Mouse (Mus musculus) lung, adult 2 months (tissue): ENCODE measurements around the gene Cmtm3.

Experiments
- CTCF ChIP-seq: fragments of 200-500 bp; IDR thresholded peaks from 2 replicates; pipeline ENCODE4 v1.5.1; 2011; ENCODE audit warnings: mild to moderate bottlenecking, low read length, control low read depth; ENCODE audit not compliant: insufficient read depth
- POLR2A ChIP-seq: fragments of 200-500 bp; IDR thresholded peaks from 2 replicates; pipeline ENCODE4 v1.6.1; 2011; ENCODE audit warnings: low read depth, mild to moderate bottlenecking, control low read depth, low read length, borderline replicate concordance; ENCODE audit errors: extremely low read depth

GRCm38 (mm10) chr8:104380269-104380668 lies 41.1 kb downstream of the Cmtm3 start:
- TF ChIP-seq CTCF, result no peak
- no peak for TF ChIP-seq POLR2A
